Mouse (Mus musculus): ENCODE measurements around the gene Pias4. TPM values are rescaled to one million over a fixed set of nuclear protein-coding genes. Genes with fewer than 3 reads are reported as not detected.
"Not testable (repeated sequence)": the region's sequence is repeated elsewhere in the genome, so short reads cannot be mapped to it uniquely, and the experiment has no call there.

Pias4 gene
- polyA plus RNA-seq, 3 experiments from 2014 or later, result 15.4 to 21.5 (median 17.1) TPM

DNA sequence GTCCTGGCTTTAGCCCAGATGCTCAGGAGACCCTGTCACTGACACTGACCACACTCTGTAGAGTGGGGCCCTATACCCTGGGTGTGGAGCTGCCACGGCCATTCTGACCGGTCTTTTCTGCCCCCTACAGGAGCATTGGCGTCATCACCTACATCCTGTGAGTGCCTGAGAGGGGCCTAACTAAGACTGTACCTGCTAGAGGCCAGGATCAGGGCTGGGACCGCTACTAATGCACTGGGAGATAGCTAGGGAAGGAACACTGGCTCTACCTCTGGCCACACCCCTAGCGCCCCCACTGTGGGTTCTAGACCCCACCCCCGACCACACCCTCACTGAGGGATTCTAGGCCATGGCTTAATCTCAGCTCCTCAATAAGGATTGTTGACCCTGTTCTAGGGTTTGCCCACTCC, 23.2 kb upstream of the Pias4 start:
- no peak for ATAC-seq

DNA sequence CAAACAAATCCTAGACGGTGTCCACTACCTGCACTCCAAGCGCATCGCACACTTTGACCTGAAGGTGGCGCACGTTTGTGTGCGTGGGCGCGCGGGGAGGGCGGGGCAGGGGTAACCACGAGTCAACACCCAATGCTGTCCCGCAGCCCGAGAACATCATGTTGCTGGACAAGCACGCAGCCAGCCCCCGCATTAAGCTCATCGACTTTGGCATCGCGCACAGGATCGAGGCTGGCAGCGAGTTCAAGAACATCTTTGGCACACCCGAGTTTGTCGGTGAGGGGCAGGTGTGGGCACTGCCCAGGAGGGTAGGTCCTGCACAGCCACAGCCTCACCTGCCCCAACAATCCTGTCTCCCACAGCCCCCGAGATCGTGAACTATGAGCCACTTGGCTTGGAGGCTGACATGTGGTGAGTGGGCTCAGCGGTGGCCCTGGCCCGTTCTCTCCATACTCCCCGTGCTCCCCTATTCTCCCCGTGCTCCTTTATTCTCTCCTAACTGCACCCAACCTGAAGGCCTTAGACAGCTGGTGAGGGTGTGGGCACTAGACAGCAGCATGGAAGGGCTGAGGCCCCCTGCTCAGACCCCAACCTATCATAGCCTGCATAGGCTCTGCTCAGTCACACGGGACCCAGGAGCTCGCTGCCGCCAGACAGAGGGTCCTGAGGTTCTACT, 22.7 kb upstream of the Pias4 start:
- no peak for ATAC-seq

DNA sequence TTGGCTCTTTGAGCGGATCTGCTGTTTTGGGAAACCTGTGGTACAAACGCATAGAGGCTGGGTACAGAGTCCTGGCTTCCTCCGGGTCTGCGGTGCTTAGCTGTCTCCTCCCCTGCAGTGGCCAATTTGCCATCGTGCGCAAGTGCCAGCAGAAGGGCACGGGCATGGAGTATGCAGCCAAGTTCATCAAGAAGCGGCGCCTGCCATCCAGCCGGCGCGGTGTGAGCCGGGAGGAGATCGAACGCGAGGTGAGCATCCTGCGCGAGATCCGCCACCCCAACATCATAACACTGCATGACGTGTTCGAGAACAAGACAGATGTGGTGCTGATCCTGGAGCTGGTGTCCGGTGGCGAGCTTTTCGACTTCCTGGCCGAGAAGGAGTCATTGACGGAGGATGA, 22.1 kb upstream of the Pias4 start:
- no peak for ATAC-seq

DNA sequence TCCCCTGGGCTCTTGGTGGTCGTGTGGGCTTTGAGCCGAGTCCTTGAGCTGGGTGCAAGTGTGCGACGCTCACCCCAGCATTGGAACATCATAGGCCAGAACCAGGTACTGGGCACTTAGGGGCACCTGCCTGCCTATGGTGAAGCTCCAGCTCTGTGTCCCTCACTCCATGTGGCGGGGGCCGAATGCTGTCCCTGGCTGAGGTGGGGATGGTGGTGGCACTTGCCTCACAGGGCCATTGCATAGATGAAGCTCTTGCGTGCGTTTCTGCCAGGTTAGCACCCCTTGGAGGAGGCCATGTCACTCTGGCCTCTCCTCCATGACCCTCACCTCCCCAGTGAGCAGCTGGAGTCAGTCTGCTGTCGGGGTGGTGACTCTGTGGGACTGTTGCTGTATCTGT, 19.4 kb upstream of the Pias4 start:
- no peak for ATAC-seq

DNA sequence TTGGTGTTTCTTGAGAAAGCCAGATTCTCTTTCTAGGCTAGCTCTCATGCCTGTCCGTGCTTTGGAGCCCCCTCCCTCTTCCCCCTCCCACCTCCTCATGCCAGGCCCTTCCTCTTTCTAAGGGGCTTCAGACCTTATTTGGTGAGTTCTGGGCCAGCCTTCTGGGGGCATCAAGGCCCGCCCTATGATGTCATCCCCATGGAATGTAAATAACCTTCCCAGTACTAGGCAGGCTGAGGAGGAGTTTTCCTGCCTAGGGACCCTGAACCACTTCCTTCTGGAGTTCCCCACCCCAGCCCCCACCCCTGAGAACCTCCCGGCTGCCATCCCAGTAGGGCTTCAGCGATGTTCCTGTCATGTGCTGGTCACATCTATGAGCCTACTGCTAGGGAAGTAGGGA, 17.0 kb upstream of the Pias4 start:
- ATAC-seq, result no peak

DNA sequence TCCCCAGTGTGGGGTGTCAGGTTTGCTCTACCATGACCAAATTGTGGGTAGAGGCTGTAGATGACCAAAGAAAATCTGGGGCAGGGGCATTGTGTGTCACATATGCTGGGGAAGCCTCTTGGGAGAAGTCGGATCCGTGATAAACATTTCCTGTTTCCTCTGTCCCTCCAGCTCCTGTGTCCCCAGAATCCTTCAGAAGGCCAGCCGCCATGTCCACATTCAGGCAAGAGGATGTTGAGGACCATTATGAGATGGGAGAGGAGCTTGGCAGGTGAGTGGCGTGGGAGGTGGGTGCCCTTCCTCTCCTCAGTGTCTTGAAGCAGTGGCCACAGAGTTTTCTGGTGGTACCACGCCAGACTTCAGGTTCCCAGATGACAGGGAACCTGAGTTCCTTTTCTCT, 16.1 kb upstream of the Pias4 start, which contains the start of gene 4930442H23Rik:
Gene 4930442H23Rik (minus strand): TSS at position 45 of the 400 bp plus-strand sequence.
- no peak for ATAC-seq

DNA sequence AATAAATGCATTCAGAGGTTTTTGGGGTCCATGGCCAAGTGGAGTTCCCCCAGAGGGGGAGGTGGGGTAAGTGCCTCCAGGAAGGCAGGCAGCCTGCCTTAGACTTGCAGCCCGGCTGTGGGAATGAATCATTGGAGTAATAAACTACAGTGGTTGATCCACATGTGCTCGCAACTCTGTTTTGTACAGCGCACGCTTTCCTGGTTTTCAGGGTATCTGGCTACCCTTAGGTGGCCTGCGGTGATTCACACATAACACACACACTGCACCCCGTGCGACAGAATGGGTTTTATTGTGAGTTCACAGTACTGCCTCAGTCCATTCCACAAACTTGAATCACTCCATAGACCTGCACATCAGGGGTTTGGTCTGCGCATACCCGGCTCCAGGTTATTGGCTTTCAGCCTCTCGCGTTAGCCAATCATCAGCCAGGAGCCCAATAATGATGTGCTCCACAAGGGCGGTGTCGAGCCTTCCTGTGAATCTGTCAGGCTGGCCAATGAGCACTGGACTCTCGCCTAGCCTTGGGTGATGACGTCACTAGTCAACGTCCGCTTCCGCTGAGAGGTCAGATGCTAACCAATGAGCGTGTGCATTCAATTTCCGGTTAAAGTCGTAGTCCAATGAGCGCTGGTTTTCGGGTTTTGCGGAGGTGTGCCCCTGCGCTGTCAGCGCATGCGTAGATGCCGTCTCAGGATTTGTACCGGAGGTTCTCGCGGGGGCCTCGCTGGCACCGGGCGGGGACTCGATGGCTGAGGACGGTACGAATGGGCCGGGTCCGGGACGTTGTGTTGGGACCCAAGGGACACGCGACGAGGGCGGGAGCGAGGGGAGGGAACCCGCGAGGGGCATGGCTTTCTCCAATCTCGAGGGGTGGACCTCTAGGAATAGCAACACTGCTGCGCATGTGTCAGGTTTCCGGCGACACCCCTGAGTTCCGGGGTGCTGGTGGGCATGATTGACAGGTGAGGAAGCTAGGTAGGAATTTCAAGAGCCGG, 14.9 kb upstream of the Pias4 start, which contains the start of gene Dapk3:
Gene Dapk3 (plus strand): TSS at position 670 of the 998 bp plus-strand sequence.
- ATAC-seq, result peak; percentile 93

DNA sequence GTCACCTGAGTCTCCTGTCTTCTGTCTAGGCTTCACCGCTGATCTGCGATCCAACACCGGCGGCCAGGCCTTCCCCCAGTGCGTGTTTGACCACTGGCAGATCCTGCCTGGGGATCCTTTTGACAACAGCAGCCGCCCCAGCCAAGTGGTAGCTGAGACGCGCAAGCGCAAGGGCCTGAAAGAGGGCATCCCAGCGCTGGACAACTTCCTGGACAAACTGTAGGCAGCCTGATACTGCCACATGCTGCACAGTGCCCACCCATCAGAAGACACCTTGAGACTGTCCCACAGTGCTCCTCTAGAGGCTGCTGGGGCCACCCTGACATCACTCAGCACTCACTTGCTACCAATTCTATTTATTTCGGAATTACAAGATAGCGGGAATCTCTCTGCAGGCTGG, 14.1 kb upstream of the Pias4 start:
- ATAC-seq, result not testable (repeated sequence)

DNA sequence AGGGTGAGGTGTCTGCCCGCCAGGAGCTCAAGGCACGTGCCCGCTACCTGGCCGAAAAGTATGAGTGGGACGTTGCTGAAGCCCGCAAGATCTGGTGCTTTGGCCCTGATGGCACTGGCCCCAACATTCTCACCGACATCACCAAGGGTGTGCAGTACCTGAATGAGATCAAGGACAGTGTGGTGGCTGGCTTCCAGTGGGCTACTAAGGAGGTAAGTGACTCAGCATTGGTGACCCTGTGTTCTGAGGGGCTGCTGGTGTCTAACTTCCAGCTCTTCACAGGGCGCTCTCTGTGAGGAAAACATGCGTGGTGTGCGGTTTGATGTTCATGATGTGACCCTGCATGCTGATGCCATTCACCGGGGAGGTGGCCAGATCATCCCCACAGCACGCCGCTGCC, 13.2 kb upstream of the Pias4 start:
- no peak for ATAC-seq

DNA sequence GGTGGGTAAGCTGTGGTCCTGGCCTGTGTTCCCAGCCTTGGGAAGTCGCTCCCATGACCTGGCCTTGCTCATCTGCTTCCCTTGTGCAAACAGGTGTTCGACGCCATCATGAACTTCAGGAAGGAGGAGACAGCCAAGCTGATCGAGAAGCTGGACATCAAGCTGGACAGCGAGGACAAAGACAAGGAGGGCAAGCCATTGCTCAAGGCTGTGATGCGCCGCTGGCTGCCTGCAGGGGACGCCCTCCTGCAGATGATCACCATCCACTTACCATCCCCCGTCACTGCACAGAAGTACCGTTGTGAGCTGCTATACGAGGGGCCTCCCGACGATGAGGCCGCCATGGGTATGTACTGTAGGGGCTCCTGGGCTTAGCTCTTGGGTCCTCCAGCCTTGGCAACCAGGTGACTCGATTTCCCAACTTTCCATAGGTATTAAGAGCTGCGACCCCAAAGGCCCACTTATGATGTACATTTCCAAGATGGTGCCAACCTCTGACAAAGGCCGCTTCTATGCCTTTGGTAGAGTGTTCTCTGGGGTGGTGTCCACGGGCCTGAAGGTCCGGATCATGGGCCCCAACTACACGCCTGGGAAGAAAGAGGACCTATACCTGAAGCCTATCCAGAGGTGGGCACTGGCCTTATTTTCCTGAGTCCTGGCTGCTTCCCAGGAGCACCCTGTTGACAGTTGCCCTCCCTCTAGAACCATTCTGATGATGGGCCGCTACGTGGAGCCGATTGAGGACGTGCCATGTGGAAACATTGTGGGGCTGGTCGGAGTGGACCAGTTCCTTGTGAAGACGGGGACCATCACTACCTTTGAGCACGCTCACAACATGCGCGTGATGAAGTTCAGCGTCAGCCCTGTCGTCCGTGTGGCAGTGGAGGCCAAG, 12.0 kb upstream of the Pias4 start:
- ATAC-seq, result no peak

DNA sequence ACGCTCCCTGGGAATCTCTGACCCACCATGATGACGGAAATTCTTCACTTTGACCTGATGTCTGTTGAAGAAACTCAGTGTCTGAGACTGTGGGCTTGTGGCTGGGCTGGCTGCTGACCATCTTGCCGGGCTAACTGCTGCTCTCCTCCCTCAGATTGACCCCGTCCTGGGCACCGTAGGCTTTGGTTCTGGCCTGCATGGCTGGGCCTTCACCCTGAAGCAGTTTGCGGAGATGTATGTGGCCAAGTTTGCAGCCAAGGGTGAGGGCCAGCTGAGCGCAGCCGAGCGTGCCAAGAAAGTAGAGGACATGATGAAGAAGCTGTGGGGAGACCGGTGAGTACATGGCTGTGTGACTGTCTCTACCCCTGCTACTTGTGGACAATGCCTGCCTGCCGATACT, 11.2 kb upstream of the Pias4 start:
- ATAC-seq, result no peak

DNA sequence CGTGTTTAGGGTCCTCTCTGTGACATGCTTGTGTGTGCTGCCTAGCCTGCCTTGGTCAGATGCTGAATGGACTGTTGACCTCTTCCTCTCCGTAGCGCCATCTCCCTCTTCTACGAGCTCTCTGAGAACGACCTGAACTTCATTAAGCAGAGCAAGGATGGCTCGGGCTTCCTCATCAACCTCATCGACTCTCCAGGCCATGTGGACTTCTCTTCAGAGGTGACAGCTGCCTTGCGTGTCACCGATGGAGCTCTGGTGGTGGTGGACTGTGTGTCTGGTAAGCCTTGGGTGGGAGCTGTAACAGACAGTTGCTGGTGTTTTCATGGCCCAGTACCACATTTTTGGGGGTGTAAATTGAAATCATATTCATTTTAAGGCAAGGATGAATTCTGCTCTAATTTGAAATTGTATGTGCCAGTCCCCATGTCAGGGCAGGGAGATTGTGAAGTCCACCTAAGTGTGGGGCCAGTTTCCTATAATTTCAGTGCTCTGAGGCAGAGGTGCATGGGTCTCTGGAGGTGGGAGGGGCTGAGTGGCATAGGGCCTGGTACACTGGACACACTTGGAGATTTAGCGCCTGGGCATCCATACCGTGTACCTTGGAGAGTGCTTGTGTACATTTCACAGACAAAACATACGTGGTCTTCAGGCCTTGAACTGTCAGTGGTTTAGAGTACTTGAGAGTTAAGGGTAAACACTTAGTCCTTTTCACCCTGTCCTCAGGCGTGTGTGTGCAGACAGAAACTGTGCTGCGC, 10.4 kb upstream of the Pias4 start:
- no peak for ATAC-seq

DNA sequence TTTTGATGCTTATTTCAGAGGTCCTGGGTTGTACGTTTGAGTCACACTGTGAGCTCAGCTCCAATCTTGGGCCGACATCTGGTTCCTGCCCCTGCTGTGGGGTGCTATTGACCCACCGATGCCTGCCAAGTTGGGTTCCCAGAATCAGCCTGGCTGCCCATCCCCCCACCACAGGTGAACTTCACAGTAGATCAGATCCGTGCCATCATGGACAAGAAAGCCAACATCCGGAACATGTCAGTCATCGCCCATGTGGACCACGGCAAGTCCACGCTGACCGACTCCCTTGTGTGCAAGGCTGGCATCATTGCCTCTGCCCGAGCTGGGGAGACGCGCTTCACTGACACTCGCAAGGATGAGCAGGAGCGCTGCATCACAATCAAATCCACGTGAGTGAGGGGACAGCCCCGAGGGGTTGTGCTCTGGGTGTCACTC, 9.8 kb upstream of the Pias4 start:
- ATAC-seq, result no peak

DNA sequence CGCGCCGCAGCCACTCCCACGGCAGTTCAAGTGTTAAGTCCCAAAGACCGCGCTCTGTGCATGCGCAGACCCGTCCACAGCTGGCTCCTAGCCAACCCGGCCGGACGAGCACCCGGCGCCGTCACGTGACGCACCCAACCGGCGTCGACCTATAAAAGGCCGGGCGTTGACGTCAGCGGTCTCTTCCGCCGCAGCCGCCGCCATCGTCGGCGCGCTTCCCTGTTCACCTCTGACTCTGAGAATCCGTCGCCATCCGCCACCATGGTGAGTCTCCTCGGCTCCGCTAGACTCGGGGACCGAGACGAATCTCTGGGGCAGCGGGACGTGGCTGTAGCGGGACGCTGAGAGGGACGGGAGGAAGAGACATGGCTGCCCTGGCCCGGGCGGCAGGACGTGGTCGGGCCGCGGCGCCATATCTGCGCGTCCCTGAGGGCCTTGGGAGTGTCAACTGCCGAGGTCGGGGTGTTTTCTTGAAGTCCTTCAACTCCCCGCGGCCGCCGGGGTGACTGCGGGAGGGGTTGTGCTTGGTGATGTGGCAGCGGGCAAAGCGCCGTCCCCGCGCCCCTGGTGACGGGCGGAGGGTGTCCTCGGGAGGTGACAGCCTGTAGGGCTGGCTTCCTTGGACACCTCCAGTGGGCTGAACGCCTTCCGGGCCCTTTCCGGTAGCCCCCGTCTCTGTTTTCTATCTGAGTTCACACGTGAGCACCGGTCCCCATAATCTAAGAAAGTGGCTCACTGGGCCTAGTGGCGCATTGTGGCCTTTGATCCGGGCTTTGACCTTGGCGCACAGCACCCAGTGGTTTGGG, 8.9 kb upstream of the Pias4 start, which contains the start of gene Eef2:
Gene Eef2 (plus strand): TSS at position 166 of the 806 bp plus-strand sequence.
- peak; percentile 68 for ATAC-seq

DNA sequence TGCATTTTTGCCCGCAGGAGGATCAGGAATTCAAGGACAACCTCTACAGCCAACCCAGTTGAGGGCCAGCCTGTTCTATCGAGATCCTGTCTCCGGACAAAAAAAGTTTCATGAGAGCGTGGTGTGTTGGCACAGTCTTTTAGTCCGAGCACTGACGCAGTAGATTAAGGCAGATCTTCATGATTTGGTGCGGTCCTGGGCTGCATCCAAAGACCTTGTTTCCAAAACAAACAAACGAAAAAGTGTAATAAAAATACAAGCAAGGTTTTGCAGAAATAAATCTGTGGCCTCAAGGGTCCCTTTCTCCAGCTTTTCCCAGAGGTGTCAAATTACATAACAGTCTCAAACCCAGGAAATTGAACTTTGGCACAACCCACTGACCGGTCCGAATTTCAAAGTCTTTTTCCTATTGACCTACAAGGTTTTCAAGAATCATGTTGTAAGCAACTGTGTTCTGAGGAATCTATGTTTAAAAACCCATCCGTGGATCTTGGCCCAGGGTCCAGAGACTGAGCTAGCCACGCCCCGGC, 8.3 kb upstream of the Pias4 start:
- ATAC-seq, result no peak

DNA sequence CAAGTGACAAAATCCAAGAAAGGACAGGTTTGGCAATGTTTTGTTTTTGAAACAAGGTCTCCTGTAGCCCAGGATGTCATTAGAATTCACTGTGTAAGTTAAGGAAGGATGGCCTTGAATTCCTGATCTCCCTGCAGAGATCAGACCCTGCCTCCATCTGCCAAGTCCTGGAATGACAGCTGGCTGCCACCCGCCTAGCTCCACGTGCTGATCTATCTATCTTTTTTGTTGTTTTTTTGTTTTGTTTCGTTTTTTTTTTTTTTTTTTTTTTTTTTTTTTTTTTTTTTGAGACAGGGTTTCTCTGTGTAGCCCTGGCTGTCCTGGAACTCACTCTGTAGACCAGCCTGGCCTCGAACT, 7.6 kb upstream of the Pias4 start:
- not testable (repeated sequence) for ATAC-seq

DNA sequence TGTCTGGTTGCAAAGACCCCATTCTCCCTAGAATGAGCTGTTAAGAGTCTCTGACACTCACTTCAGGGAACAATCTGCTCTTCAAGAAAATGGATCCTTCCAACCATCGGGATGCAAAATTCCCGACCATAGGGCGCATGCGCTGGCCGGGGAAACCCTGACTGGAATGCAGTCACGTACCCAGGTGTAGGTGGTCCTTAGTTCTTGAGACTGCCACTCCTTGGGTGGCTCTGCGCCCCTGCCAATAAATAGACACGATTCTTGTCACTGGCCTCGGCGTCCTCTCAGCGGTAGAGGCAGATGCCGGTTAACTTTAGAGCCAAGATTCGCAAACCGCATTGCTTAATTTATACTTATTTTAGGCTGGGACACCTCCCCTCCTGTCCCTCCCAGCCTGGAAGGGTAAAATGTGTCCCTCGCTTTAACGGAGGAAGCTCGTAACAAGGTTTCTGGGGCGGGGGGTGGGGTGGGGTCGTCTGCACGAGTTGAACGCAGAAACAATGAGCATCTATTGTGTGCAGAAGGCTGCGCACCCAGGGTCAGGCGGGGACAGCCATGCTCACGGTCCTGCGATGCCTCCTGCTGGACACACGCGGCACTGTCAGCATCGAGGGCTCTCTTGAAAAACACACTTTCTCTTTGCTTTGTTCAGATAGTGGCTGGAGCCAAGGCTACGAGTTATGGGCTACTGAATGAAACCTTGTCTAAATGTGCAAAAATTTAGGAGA, 7.1 kb upstream of the Pias4 start:
- ATAC-seq, result peak; percentile 51

DNA sequence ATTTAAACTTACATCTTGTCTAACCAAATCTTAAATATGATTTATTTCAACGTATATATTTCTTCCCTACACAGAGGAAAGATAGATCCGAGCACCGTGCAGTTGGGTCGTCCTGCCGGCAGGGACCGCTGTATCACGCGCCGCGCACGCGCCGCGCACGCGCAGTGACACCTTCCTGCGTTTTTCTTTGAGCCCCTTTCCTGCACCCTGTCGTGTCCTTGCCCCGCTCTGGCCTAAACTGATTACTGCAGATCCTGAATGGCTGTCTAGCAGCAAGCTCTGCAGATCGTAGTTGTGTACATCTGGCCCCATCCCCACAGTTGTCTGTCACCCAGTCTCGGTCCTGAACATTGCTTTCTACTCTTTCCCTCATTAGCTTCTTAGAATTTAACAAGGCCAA, 5.4 kb upstream of the Pias4 start:
- peak; percentile 36 for ATAC-seq

DNA sequence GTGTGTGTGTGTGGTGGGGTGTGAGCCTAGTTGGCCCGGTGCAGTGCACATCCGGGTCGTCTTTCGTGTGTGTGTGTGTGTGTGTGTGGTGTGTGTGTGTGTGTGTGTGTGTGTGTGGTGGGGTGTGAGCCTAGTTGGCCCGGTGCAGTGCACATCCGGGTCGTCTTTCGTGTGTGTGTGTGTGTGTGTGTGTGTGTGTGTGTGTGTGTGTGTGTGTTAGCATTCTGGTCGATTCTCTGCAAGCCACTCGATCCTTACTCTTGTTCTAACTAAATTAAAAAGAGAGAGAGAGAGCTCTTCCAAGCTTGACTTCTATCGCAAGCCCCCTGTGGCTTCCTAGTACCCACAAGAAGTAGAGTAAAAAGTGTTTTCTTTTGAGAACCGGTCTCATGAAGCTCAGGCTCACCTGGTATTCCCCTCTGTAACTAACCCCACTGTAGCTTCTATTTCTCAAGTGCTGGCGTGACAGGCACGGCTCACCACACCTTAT, 1.7 kb upstream of the Pias4 start:
- ATAC-seq, result peak; percentile 44
